Mouse (Mus musculus) forebrain, postnatal 0 days (tissue): ENCODE measurements around the gene Psmb4. TPM values are rescaled to one million over a fixed set of nuclear protein-coding genes. Genes with fewer than 3 reads are reported as not detected.
"Not testable (repeated sequence)": the region's sequence is repeated elsewhere in the genome, so short reads cannot be mapped to it uniquely, and the experiment has no call there.

Source experiments
- ATAC-seq: fragments of 200-750 bp; cut with Nextera tagmentation; 2 replicates; pipeline ENCODE4 v1.8.0; 2017; ENCODE audit warnings: mild to moderate bottlenecking, moderate library complexity
- DNase-seq: peaks from one replicate; pipeline ENCODE4 v3.0.0-alpha.2; 2015
- H3K27ac ChIP-seq: fragments of 300-500 bp; sonication (generic); 2 replicates; pipeline ENCODE4 v1.5.1; 2014; ENCODE audit warnings: low read depth, mild to moderate bottlenecking, antibody characterized with exemption, low read length, moderate library complexity, mixed read lengths
- H3K27me3 ChIP-seq: fragments of 300-500 bp; sonication (generic); 2 replicates; pipeline ENCODE4 v1.6.1; 2014; ENCODE audit warnings: mild to moderate bottlenecking, low read length, mixed read lengths; ENCODE audit not compliant: insufficient read depth
- H3K36me3 ChIP-seq: fragments of 300-500 bp; sonication (generic); 2 replicates; pipeline ENCODE4 v1.6.1; 2014; ENCODE audit warnings: mild to moderate bottlenecking, moderate library complexity; ENCODE audit not compliant: insufficient read depth
- H3K4me1 ChIP-seq: fragments of 300-500 bp; sonication (generic); 2 replicates; pipeline ENCODE4 v1.6.1; 2014; ENCODE audit warnings: antibody characterized with exemption; ENCODE audit not compliant: insufficient read depth
- H3K4me2 ChIP-seq: fragments of 300-500 bp; sonication (generic); 2 replicates; pipeline ENCODE4 v1.6.1; 2014; ENCODE audit warnings: low read depth, mild to moderate bottlenecking, moderate library complexity
- H3K4me3 ChIP-seq: fragments of 300-500 bp; sonication (generic); 2 replicates; pipeline ENCODE4 v1.5.1; 2014; ENCODE audit warnings: low read depth, low read length, mixed read lengths
- H3K9ac ChIP-seq: fragments of 300-500 bp; sonication (generic); 2 replicates; pipeline ENCODE4 v1.6.1; 2014; ENCODE audit warnings: mild to moderate bottlenecking
- H3K9me3 ChIP-seq: fragments of 300-500 bp; sonication (generic); 2 replicates; pipeline ENCODE4 v1.6.1; 2016; ENCODE audit warnings: low read length
- CTCF ChIP-seq: sonication (generic); IDR thresholded peaks from 2 replicates; pipeline ENCODE4 v1.5.1; 2016; ENCODE audit warnings: antibody characterized with exemption, control low read depth, low read depth
- WGBS: fragments of 180-500 bp; shearing (Covaris S2); extraction: QIAGEN DNeasy Blood & Tissue Kit; methylation state at CpG from one replicate; pipeline ENCODE4 v1.1.7; 2014; 5-methylcytosine and 5-hydroxymethylcytosine counted together
- polyA plus RNA-seq: library from polyadenylated mRNA; unstranded; fragments of >200 nt; fragmentation: Nextera tagmentation; extraction: Ambion mirVana; gene quantifications from 2 replicates; pipeline ENCODE4 v1.2.1, GENCODE M21; 2015
- total RNA-seq: library from RNA; depleted of rRNA; stranded (reverse); fragments of >200 nt; gene quantifications from 2 replicates; pipeline ENCODE4 v1.2.3, GENCODE M21; 2014

Psmb4 gene
- total and polyA plus RNA-seq, 2 experiments from 2014 or later, result 341 to 367 TPM

- not testable (repeated sequence) for DNase-seq, H3K4me2 ChIP-seq, H3K4me1 ChIP-seq, H3K27ac ChIP-seq, H3K9ac ChIP-seq, ATAC-seq, H3K27me3 ChIP-seq, H3K4me3 ChIP-seq, H3K9me3 ChIP-seq, H3K36me3 ChIP-seq
- WGBS, result 84% methylated on average over 3 of the region's 4 CpGs
These were observed 42.2 kb upstream of the Psmb4 start for GRCm38 (mm10) chr3:94928979-94929378.

- not testable (repeated sequence) for H3K4me1 ChIP-seq, H3K4me3 ChIP-seq, H3K27ac ChIP-seq, H3K9ac ChIP-seq, H3K36me3 ChIP-seq, H3K9me3 ChIP-seq, H3K4me2 ChIP-seq, H3K27me3 ChIP-seq, DNase-seq, ATAC-seq
- 38% methylated on average over 4 of the region's 4 CpGs for WGBS
These were observed 39.6 kb upstream of the Psmb4 start for GRCm38 (mm10) chr3:94926301-94926736.

- DNase-seq (no peak), ATAC-seq (no peak)
- Histone ChIP-seq H3K4me2 (no peak overlapping the region), H3K9me3 (no peaks in the 10 kb centered on the region), H3K4me1 (no peaks in the 10 kb centered on the region), H3K27ac (no peak overlapping the region), H3K36me3 (no peaks in the 10 kb centered on the region), H3K4me3 (no peak overlapping the region), H3K27me3 (no peaks in the 10 kb centered on the region), H3K9ac (no peak overlapping the region)
- 83% methylated on average over 8 of the region's 8 CpGs for WGBS
- TF ChIP-seq CTCF, result no peak
These were observed 37.9 kb upstream of the Psmb4 start for GRCm38 (mm10) chr3:94924688-94925087.

GRCm38 (mm10) chr3:94922333-94922732 is 35.6 kb upstream of the Psmb4 start:
- ATAC-seq (no peak; the same call in 1 of the 2 replicates), DNase-seq (no peak)
- no peak overlapping the region for H3K27ac ChIP-seq
- H3K4me2 ChIP-seq, result no peak overlapping the region
- no peak overlapping the region for H3K9ac ChIP-seq
- no peak for TF ChIP-seq CTCF
- H3K4me3 ChIP-seq, result no peak overlapping the region
- WGBS, result 30% methylated on average over 3 of the region's 3 CpGs
- no peaks in the 10 kb centered on the region for H3K36me3 ChIP-seq
- H3K4me1 ChIP-seq, result no peaks in the 10 kb centered on the region
- no peaks in the 10 kb centered on the region for H3K27me3 ChIP-seq
- no peaks in the 10 kb centered on the region for H3K9me3 ChIP-seq

GRCm38 (mm10) chr3:94921104-94921503 is 34.3 kb upstream of the Psmb4 start:
- Histone ChIP-seq H3K4me2 (no peak overlapping the region), H3K27ac (no peak overlapping the region), H3K36me3 (no peaks in the 10 kb centered on the region), H3K4me3 (no peak overlapping the region), H3K27me3 (no peaks in the 10 kb centered on the region), H3K9ac (no peak overlapping the region), H3K4me1 (no peaks in the 10 kb centered on the region), H3K9me3 (no peaks in the 10 kb centered on the region)
- no peak for TF ChIP-seq CTCF
- DNase-seq (no peak), ATAC-seq (no peak)
- WGBS, result 30% methylated on average over 3 of the region's 3 CpGs

- Histone ChIP-seq H3K36me3 (no peaks in the 10 kb centered on the region), H3K27me3 (no peaks in the 10 kb centered on the region), H3K27ac (no peak overlapping the region), H3K4me2 (no peak overlapping the region), H3K4me1 (no peaks in the 10 kb centered on the region), H3K4me3 (no peak overlapping the region), H3K9me3 (no peaks in the 10 kb centered on the region), H3K9ac (no peak overlapping the region)
- DNase-seq, result no peak
- 80% methylated on average over 4 of the region's 4 CpGs for WGBS
- TF ChIP-seq CTCF, result no peak
- ATAC-seq, result no peak
These were observed 32.1 kb upstream of the Psmb4 start for GRCm38 (mm10) chr3:94918845-94919244.

- no peak for TF ChIP-seq CTCF
- peak; percentile 29 for ATAC-seq
These were observed 31.1 kb upstream of the Psmb4 start for GRCm38 (mm10) chr3:94917816-94918361.

More at GRCm38 (mm10) chr3:94917816-94918361, 31.1 kb upstream of the Psmb4 start:
- no peaks in the 10 kb centered on the region for H3K9me3 ChIP-seq
- DNase-seq, result no peak
- WGBS, result 46% methylated on average over 14 of the region's 14 CpGs
- H3K36me3 ChIP-seq, result no peaks in the 10 kb centered on the region
- no peak overlapping the region for H3K4me3 ChIP-seq
- H3K27ac ChIP-seq, result no peak overlapping the region
- H3K4me1 ChIP-seq, result no peaks in the 10 kb centered on the region
- H3K9ac ChIP-seq, result no peak overlapping the region
- no peaks in the 10 kb centered on the region for H3K27me3 ChIP-seq
- H3K4me2 ChIP-seq, result no peak overlapping the region
